Mouse (Mus musculus): ENCODE results near the gene Scarf2. TPM values are rescaled to one million over a fixed set of nuclear protein-coding genes. Genes with fewer than 3 reads are reported as not detected.
A peak's percentile ranks its signal among the peaks of the same experiment; 100 is the strongest.

The Scarf2 gene
- total and polyA plus RNA-seq, 3 experiments = not detected

DNA sequence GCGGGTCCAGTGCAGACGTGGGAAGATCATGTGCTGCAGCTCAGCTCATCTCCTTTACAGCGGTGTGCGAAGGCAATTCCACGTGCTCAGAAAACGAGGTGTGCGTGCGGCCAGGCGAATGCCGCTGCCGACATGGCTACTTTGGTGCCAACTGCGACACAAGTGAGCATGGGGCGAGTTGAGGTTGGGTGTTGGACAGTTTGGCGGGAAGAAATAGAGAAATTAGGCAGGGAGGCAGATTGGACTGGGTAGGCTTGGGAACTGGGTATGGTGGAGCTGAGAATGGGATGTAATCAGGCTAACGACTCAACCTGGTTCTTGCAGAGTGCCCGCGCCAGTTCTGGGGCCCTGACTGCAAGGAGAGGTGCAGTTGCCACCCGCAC, 5.4 kb downstream of the Scarf2 start:
- H3K27me3 ChIP-seq (ENCODE audit: insufficient read depth, low read length) = peaks cover 61% of the 10 kb centered on the region
- no peak for DNase-seq (ENCODE audit: low spot score)
- ATAC-seq (ENCODE audit: extremely low read depth, insufficient number of reproducible peaks, low FRiP score, poor library complexity, severe bottlenecking) = no peak
- H3K4me1 ChIP-seq (ENCODE audit: insufficient read depth, low read depth, low read length) = peaks cover 8% of the 10 kb centered on the region
- no peaks in the 10 kb centered on the region for H3K36me3 ChIP-seq (replicated peaks)
- peaks cover 14% of the 10 kb centered on the region for H3K9me3 ChIP-seq (replicated peaks)
- TF ChIP-seq GATA2 (IDR thresholded peaks at IDR 0.05; ENCODE audit: borderline replicate concordance, low read depth, low read length) = no peak
- no peak for TF ChIP-seq GATA1 (IDR thresholded peaks at IDR 0.05; ENCODE audit: borderline replicate concordance, low read length)
- TF ChIP-seq CTCF (IDR thresholded peaks at IDR 0.05; ENCODE audit: low read depth, low read length) = no peak
- no peak for TF ChIP-seq POLR2AphosphoS5 (IDR thresholded peaks at IDR 0.05; ENCODE audit: insufficient replicate concordance, low read depth, low read length)
- TF ChIP-seq TAL1 (conservative IDR thresholded peaks at IDR 0.05; ENCODE audit: low read depth, low read length) = no peak
- H3K4me3 ChIP-seq (ENCODE audit: low read depth, low read length) = no peak overlapping the region

DNA sequence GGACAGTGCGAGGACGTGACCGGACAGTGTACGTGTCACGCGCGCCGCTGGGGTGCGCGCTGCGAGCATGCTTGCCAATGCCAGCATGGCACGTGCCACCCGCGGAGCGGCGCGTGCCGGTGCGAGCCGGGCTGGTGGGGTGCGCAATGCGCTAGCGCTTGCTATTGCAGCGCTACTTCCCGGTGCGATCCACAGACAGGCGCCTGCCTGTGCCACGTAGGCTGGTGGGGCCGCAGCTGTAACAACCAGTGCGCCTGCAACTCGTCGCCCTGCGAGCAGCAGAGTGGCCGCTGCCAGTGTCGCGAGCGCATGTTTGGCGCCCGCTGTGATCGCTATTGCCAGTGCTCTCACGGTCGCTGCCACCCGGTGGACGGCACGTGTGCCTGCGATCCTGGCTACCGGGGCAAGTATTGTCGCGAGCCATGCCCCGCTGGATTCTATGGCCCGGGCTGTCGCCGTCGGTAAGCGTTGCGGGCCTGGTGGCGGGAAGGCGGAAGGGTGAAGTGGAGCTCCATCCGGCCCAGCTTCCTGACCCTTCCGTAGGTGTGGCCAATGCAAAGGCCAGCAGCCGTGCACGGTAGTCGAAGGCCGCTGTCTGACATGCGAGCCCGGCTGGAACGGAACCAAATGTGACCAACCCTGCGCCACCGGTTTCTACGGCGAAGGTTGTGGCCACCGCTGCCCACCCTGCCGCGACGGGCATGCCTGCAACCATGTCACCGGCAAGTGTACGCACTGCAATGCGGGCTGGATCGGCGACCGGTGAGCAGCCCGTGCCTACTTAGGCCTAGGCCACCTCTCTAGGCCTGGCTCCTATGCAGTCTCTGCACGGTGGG, 6.0 kb downstream of the Scarf2 start:
- peaks cover 8% of the 10 kb centered on the region for H3K4me1 ChIP-seq (ENCODE audit: insufficient read depth, low read depth, low read length)
- TF ChIP-seq GATA1 (IDR thresholded peaks at IDR 0.05; ENCODE audit: borderline replicate concordance, low read length) (no peak), GATA2 (IDR thresholded peaks at IDR 0.05; ENCODE audit: borderline replicate concordance, low read depth, low read length) (no peak), POLR2AphosphoS5 (IDR thresholded peaks at IDR 0.05; ENCODE audit: insufficient replicate concordance, low read depth, low read length) (no peak), CTCF (IDR thresholded peaks at IDR 0.05; ENCODE audit: low read depth, low read length) (no peak), TAL1 (conservative IDR thresholded peaks at IDR 0.05; ENCODE audit: low read depth, low read length) (no peak)
- no peak for ATAC-seq (ENCODE audit: extremely low read depth, insufficient number of reproducible peaks, low FRiP score, poor library complexity, severe bottlenecking)
- H3K9me3 ChIP-seq (replicated peaks) = peaks cover 13% of the 10 kb centered on the region
- H3K4me3 ChIP-seq (ENCODE audit: low read depth, low read length) = no peak overlapping the region
- no peaks in the 10 kb centered on the region for H3K36me3 ChIP-seq (replicated peaks)
- DNase-seq (ENCODE audit: low spot score) = no peak
- peaks cover 64% of the 10 kb centered on the region for H3K27me3 ChIP-seq (ENCODE audit: insufficient read depth, low read length)

DNA sequence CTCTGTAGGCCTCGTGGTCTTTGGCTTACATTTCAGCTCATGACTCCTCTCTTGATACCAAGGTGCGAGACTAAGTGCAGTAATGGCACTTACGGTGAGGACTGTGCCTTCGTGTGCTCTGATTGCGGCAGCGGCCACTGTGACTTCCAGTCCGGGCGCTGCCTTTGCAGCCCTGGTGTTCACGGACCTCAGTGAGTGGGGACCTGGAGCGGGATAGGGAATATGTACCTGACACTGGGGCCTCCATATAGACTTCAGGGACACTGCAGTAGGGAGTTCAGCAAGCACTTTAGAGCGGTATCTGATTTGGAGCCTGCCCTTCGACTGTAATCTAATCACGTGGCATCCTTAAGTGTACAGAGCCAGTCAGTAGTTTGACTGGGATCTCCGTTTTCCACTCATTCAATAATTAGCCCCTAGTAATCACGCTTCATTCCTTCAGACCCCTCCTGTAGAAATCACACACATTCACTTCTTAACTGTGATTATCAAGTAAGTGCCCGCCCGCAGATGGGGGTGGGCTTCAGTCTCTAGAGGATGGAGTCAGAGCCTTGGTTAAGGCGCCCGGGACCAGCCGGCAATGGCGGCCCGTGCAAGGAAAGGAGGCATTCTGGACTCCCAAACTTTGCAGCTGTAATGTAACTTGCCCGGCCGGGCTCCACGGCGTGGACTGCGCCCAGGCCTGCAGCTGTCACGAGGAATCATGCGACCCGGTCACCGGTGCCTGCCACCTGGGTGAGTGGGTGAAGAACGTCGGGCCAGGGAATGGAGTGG, 6.8 kb downstream of the Scarf2 start:
- Histone ChIP-seq H3K4me1 (ENCODE audit: insufficient read depth, low read depth, low read length) (peaks cover 8% of the 10 kb centered on the region), H3K9me3 (replicated peaks) (peaks cover 13% of the 10 kb centered on the region), H3K4me3 (ENCODE audit: low read depth, low read length) (peak overlapping the region; percentile 34; the same call in 1 of the 2 replicates), H3K27me3 (ENCODE audit: insufficient read depth, low read length) (peaks cover 68% of the 10 kb centered on the region), H3K36me3 (replicated peaks) (no peaks in the 10 kb centered on the region)
- no peak for DNase-seq (ENCODE audit: low spot score)
- TF ChIP-seq GATA2 (IDR thresholded peaks at IDR 0.05; ENCODE audit: borderline replicate concordance, low read depth, low read length) (no peak), GATA1 (IDR thresholded peaks at IDR 0.05; ENCODE audit: borderline replicate concordance, low read length) (no peak), POLR2AphosphoS5 (IDR thresholded peaks at IDR 0.05; ENCODE audit: insufficient replicate concordance, low read depth, low read length) (no peak), TAL1 (conservative IDR thresholded peaks at IDR 0.05; ENCODE audit: low read depth, low read length) (no peak), CTCF (IDR thresholded peaks at IDR 0.05; ENCODE audit: low read depth, low read length) (no peak)
- no peak for ATAC-seq (ENCODE audit: extremely low read depth, insufficient number of reproducible peaks, low FRiP score, poor library complexity, severe bottlenecking)

DNA sequence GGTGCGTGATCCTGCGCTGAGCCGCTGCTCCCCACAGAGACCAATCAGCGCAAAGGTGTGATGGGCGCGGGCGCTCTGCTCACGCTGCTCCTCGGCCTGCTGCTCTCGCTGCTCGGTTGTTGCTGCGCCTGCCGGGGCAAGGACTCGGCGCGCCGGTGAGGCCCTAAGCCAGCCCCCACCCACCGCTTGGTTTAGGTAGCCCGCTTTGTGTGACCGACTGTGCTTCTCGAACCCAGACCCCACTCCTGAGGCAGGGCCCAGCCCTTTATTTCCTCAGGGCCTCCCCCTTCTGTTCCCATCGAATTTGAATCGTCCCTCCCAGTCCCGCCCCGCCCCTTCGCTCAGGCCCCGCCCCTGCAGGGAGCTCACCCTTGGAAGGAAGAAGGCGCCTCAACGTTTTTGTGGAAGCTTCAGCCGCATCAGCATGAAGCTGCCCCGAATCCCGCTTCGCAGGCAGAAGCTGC, 7.4 kb downstream of the Scarf2 start:
- peaks cover 70% of the 10 kb centered on the region for H3K27me3 ChIP-seq (ENCODE audit: insufficient read depth, low read length)
- peaks cover 8% of the 10 kb centered on the region for H3K4me1 ChIP-seq (ENCODE audit: insufficient read depth, low read depth, low read length)
- no peak for TF ChIP-seq GATA2 (IDR thresholded peaks at IDR 0.05; ENCODE audit: borderline replicate concordance, low read depth, low read length)
- TF ChIP-seq POLR2AphosphoS5 (IDR thresholded peaks at IDR 0.05; ENCODE audit: insufficient replicate concordance, low read depth, low read length) = no peak
- no peak for TF ChIP-seq TAL1 (conservative IDR thresholded peaks at IDR 0.05; ENCODE audit: low read depth, low read length)
- no peak for TF ChIP-seq CTCF (IDR thresholded peaks at IDR 0.05; ENCODE audit: low read depth, low read length)
- no peak for TF ChIP-seq GATA1 (IDR thresholded peaks at IDR 0.05; ENCODE audit: borderline replicate concordance, low read length)
- DNase-seq (ENCODE audit: low spot score) (no peak), ATAC-seq (ENCODE audit: extremely low read depth, insufficient number of reproducible peaks, low FRiP score, poor library complexity, severe bottlenecking) (no peak)
- H3K4me3 ChIP-seq (ENCODE audit: low read depth, low read length) = peak overlapping the region; percentile 34; the same call in 1 of the 2 replicates
- H3K9me3 ChIP-seq (replicated peaks) = peaks cover 13% of the 10 kb centered on the region
- H3K36me3 ChIP-seq (replicated peaks) = no peaks in the 10 kb centered on the region

DNA sequence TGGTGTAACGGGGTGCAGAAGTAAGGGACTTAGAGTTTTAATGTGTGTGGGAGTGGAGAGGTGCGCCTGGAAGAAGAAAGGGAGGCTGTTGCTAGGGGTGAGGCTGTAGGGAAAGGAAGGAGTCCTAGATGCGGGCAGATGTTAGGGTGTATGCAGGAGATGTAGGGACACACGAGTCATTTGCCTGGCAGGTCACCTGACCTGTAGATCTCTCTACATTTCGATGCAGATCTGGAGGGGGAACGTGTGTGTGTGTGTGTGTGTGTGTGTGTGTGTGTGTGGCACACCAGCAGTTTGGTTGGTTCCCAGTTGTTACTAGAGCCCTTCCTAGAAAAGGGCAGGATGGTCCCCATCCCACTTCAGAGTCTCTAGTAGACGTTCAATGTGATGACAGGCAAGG, 7.9 kb downstream of the Scarf2 start:
- no peak for DNase-seq (ENCODE audit: low spot score)
- Histone ChIP-seq H3K27me3 (ENCODE audit: insufficient read depth, low read length) (peaks cover 70% of the 10 kb centered on the region), H3K4me1 (ENCODE audit: insufficient read depth, low read depth, low read length) (peaks cover 8% of the 10 kb centered on the region), H3K9me3 (replicated peaks) (peaks cover 13% of the 10 kb centered on the region), H3K4me3 (ENCODE audit: low read depth, low read length) (no peak overlapping the region), H3K36me3 (replicated peaks) (no peaks in the 10 kb centered on the region)
- ATAC-seq (ENCODE audit: extremely low read depth, insufficient number of reproducible peaks, low FRiP score, poor library complexity, severe bottlenecking) = no peak
- TF ChIP-seq CTCF (IDR thresholded peaks at IDR 0.05; ENCODE audit: low read depth, low read length) = no peak
- no peak for TF ChIP-seq POLR2AphosphoS5 (IDR thresholded peaks at IDR 0.05; ENCODE audit: insufficient replicate concordance, low read depth, low read length)
- no peak for TF ChIP-seq GATA1 (IDR thresholded peaks at IDR 0.05; ENCODE audit: borderline replicate concordance, low read length)

DNA sequence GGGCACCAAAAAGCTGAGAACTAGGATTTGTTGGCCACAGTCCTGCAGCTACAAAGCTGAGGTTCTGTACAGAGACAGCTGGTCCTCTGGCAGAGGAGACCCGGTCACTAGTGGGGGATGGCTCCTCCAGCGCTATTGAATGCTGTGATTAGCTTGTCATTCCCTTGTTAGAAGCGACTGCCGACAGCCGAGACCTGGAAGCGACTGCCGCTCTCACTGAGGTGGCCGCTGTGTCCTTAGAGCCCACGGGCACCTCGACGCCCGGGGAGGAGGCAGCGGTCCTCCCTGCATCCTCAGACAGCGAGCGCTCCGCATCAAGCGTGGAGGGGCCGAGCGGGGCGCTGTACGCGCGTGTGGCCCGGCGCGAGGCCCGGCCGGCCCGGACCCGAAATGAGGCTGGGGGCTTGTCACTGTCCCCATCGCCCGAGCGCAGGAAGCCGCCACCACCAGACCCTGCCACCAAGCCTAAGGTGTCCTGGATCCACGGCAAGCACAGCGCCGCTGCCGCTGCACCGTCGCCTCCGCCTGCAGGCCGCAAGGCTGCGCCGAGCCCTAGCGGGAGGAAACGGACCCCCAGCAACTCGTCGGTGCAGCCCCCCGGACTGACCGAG, 9.6 kb downstream of the Scarf2 start:
- H3K36me3 ChIP-seq (replicated peaks) = no peaks in the 10 kb centered on the region
- no peak for DNase-seq (ENCODE audit: low spot score)
- no peak for ATAC-seq (ENCODE audit: extremely low read depth, insufficient number of reproducible peaks, low FRiP score, poor library complexity, severe bottlenecking)
- H3K27me3 ChIP-seq (ENCODE audit: insufficient read depth, low read length) = peaks cover 79% of the 10 kb centered on the region
- H3K9me3 ChIP-seq (replicated peaks) = peaks cover 13% of the 10 kb centered on the region
- H3K4me3 ChIP-seq (ENCODE audit: low read depth, low read length) = no peak overlapping the region
- H3K4me1 ChIP-seq (ENCODE audit: insufficient read depth, low read depth, low read length) = peaks cover 8% of the 10 kb centered on the region
- TF ChIP-seq GATA2 (IDR thresholded peaks at IDR 0.05; ENCODE audit: borderline replicate concordance, low read depth, low read length) (no peak), CTCF (IDR thresholded peaks at IDR 0.05; ENCODE audit: low read depth, low read length) (no peak), POLR2AphosphoS5 (IDR thresholded peaks at IDR 0.05; ENCODE audit: insufficient replicate concordance, low read depth, low read length) (no peak), GATA1 (IDR thresholded peaks at IDR 0.05; ENCODE audit: borderline replicate concordance, low read length) (no peak), TAL1 (conservative IDR thresholded peaks at IDR 0.05; ENCODE audit: low read depth, low read length) (no peak)

All from G1E (cell line).